Mouse (Mus musculus) right cerebral cortex, adult 2 months (tissue): ENCODE data around the gene Gm11237.
"Not testable (repeated sequence)": the region's sequence is repeated elsewhere in the genome, so short reads cannot be mapped to it uniquely, and the experiment has no call there.

ENCODE experiments used
- DNase-seq, 2 experiments: peaks; one replicate each; pipeline ENCODE4 v3.0.0; 2021 to 2022; ENCODE audit warnings: low spot score in 2 of 2

Gene Gm11237

GRCm38 (mm10) chr4:73622684-73623083 is at the start of gene Gm11237:
Gene Gm11237, plus strand, starts transcription at chr4:73622984.
- DNase-seq: not testable (repeated sequence)

GRCm38 (mm10) chr4:73599248-73599647 is 23.5 kb upstream of the Gm11237 start:
- DNase-seq: peak; percentile 10 to 18

GRCm38 (mm10) chr4:73607581-73607980 is 15.2 kb upstream of the Gm11237 start, which contains the start of gene Gm11238:
Gene Gm11238, plus strand, starts transcription at chr4:73607881.
- DNase-seq: not testable (repeated sequence)

GRCm38 (mm10) chr4:73637821-73638220 is 15.0 kb downstream of the Gm11237 start, which contains the start of gene Gm11236:
Gene Gm11236, plus strand, starts transcription at chr4:73638121.
- DNase-seq: not testable (repeated sequence)

GRCm38 (mm10) chr4:73661864-73662263 is 39.1 kb downstream of the Gm11237 start:
- not testable (repeated sequence) for DNase-seq

- DNase-seq: not testable (repeated sequence)
These were observed 45.3 kb downstream of the Gm11237 start, which contains the start of gene Gm11239 for GRCm38 (mm10) chr4:73668054-73668453. Gene Gm11239, plus strand, starts transcription at chr4:73668354.
